Mouse (Mus musculus) stomach, embryonic 15.5 days (tissue): ENCODE results near the gene Isg15. TPM values are rescaled to one million over a fixed set of nuclear protein-coding genes. Genes with fewer than 3 reads are reported as not detected.

Source experiments
- ATAC-seq: fragments of 200-750 bp; cut with Nextera tagmentation; 2 replicates; pipeline ENCODE4 v1.8.0; 2017; ENCODE audit warnings: low read depth, moderate number of reproducible peaks, moderate TSS enrichment; ENCODE audit not compliant: insufficient read depth, low FRiP score
- H3K27ac ChIP-seq: fragments of 300-500 bp; sonication (generic); 2 replicates; pipeline ENCODE4 v1.5.1; 2015; ENCODE audit warnings: mild to moderate bottlenecking, inconsistent platforms
- H3K27me3 ChIP-seq: fragments of 300-500 bp; sonication (generic); replicated peaks from 2 replicates; pipeline ENCODE4 v1.6.1; 2015; ENCODE audit warnings: inconsistent platforms
- H3K36me3 ChIP-seq: fragments of 300-500 bp; sonication (generic); 2 replicates; pipeline ENCODE4 v1.6.1; 2015; ENCODE audit warnings: inconsistent platforms
- H3K4me1 ChIP-seq: fragments of 300-500 bp; sonication (generic); 2 replicates; pipeline ENCODE4 v1.6.1; 2015; ENCODE audit warnings: inconsistent platforms
- H3K4me2 ChIP-seq: fragments of 300-500 bp; sonication (generic); 2 replicates; pipeline ENCODE4 v1.6.1; 2015; ENCODE audit warnings: mild to moderate bottlenecking, inconsistent platforms
- H3K4me3 ChIP-seq: fragments of 300-500 bp; sonication (generic); replicated peaks from 2 replicates; pipeline ENCODE4 v1.5.1; 2015; ENCODE audit warnings: inconsistent platforms
- H3K9ac ChIP-seq: fragments of 300-500 bp; sonication (generic); 2 replicates; pipeline ENCODE4 v1.6.1; 2015; ENCODE audit warnings: inconsistent platforms
- H3K9me3 ChIP-seq: fragments of 300-500 bp; sonication (generic); 2 replicates; pipeline ENCODE4 v1.6.1; 2016; ENCODE audit warnings: inconsistent platforms
- WGBS: fragments of 180-500 bp; shearing (Covaris S2); methylation state at CpG from one replicate; pipeline ENCODE4 v1.1.7; 2015; 5-methylcytosine and 5-hydroxymethylcytosine counted together
- polyA plus RNA-seq: library from polyadenylated mRNA; unstranded; fragments of >200 nt; fragmentation: Nextera tagmentation; extraction: Ambion mirVana; gene quantifications from 2 replicates; pipeline ENCODE4 v1.2.1, GENCODE M21; 2015

The Isg15 gene
- polyA plus RNA-seq, 1 experiment from 2014 or later: 3.2 TPM

GRCm38 (mm10) chr4:156219936-156220335, 19.3 kb upstream of the Isg15 start:
- WGBS: 87% methylated on average over 11 of the region's 11 CpGs
- Histone ChIP-seq H3K36me3 (no peaks in the 10 kb centered on the region), H3K4me3 (no peak overlapping the region), H3K4me1 (no peaks in the 10 kb centered on the region), H3K4me2 (no peak overlapping the region), H3K27ac (no peak overlapping the region), H3K27me3 (no peaks in the 10 kb centered on the region), H3K9me3 (no peaks in the 10 kb centered on the region), H3K9ac (no peak overlapping the region)
- no peak for ATAC-seq

GRCm38 (mm10) chr4:156217838-156218237, 17.2 kb upstream of the Isg15 start:
- ATAC-seq: peak; percentile 5; the same call in 1 of the 2 replicates
- no peak overlapping the region for H3K4me3 ChIP-seq

GRCm38 (mm10) chr4:156217022-156217669, 16.5 kb upstream of the Isg15 start:
- WGBS: 78% methylated on average over 16 of the region's 16 CpGs
- no peaks in the 10 kb centered on the region for H3K9me3 ChIP-seq
- H3K27me3 ChIP-seq: no peaks in the 10 kb centered on the region
- no peak overlapping the region for H3K9ac ChIP-seq
- peak; percentile 19; the same call in 1 of the 2 replicates for ATAC-seq
- H3K36me3 ChIP-seq: no peaks in the 10 kb centered on the region
- no peak overlapping the region for H3K4me2 ChIP-seq
- H3K4me1 ChIP-seq: no peaks in the 10 kb centered on the region
- H3K27ac ChIP-seq: no peak overlapping the region
- H3K4me3 ChIP-seq: no peak overlapping the region

More at GRCm38 (mm10) chr4:156217838-156218237, 17.2 kb upstream of the Isg15 start:
- Histone ChIP-seq H3K36me3 (no peaks in the 10 kb centered on the region), H3K4me1 (no peaks in the 10 kb centered on the region), H3K9me3 (no peaks in the 10 kb centered on the region), H3K27me3 (no peaks in the 10 kb centered on the region), H3K4me2 (no peak overlapping the region), H3K9ac (no peak overlapping the region), H3K27ac (no peak overlapping the region)
- WGBS: 69% methylated on average over 16 of the region's 16 CpGs

GRCm38 (mm10) chr4:156216196-156216595, 15.6 kb upstream of the Isg15 start:
- Histone ChIP-seq H3K4me2 (no peak overlapping the region), H3K27me3 (no peaks in the 10 kb centered on the region), H3K9ac (no peak overlapping the region), H3K36me3 (no peaks in the 10 kb centered on the region), H3K27ac (no peak overlapping the region), H3K4me3 (no peak overlapping the region), H3K9me3 (no peaks in the 10 kb centered on the region), H3K4me1 (no peaks in the 10 kb centered on the region)
- no peak for ATAC-seq
- 75% methylated on average over 2 of the region's 2 CpGs for WGBS

GRCm38 (mm10) chr4:156215649-156216048, 15.0 kb upstream of the Isg15 start, which contains the start of gene Perm1:
Gene Perm1 (plus strand): TSS chr4:156215868.
- Histone ChIP-seq H3K4me3 (no peak within 1 kb of the TSS), H3K9me3 (no peaks in the 10 kb centered on the region), H3K27ac (no peak within 1 kb of the TSS), H3K4me2 (no peak within 1 kb of the TSS), H3K27me3 (no peaks in the 10 kb centered on the region), H3K9ac (no peak within 1 kb of the TSS), H3K36me3 (no peaks in the 10 kb centered on the region), H3K4me1 (no peaks in the 10 kb centered on the region)
- WGBS: 73% methylated on average over 4 of the region's 4 CpGs
- no peak for ATAC-seq

GRCm38 (mm10) chr4:156213134-156213533, 12.5 kb upstream of the Isg15 start:
- Histone ChIP-seq H3K4me3 (no peak overlapping the region), H3K36me3 (no peaks in the 10 kb centered on the region), H3K9ac (no peak overlapping the region), H3K27me3 (no peaks in the 10 kb centered on the region), H3K4me1 (no peaks in the 10 kb centered on the region), H3K27ac (no peak overlapping the region), H3K9me3 (no peaks in the 10 kb centered on the region), H3K4me2 (no peak overlapping the region)
- no peak for ATAC-seq
- WGBS: 90% methylated on average over 13 of the region's 13 CpGs

- no peak overlapping the region for H3K4me3 ChIP-seq
- no peak for ATAC-seq
- 71% methylated on average over 13 of the region's 13 CpGs for WGBS
Measured at GRCm38 (mm10) chr4:156209963-156210635, 9.5 kb upstream of the Isg15 start.

GRCm38 (mm10) chr4:156208872-156209271, 8.3 kb upstream of the Isg15 start:
- WGBS: 80% methylated on average over 4 of the region's 4 CpGs
- Histone ChIP-seq H3K4me3 (no peak overlapping the region), H3K9me3 (no peaks in the 10 kb centered on the region), H3K27ac (no peak overlapping the region), H3K9ac (no peak overlapping the region), H3K4me1 (no peaks in the 10 kb centered on the region), H3K27me3 (no peaks in the 10 kb centered on the region), H3K4me2 (no peak overlapping the region), H3K36me3 (no peaks in the 10 kb centered on the region)
- no peak for ATAC-seq

More at GRCm38 (mm10) chr4:156209963-156210635, 9.5 kb upstream of the Isg15 start:
- Histone ChIP-seq H3K27me3 (no peaks in the 10 kb centered on the region), H3K4me1 (no peaks in the 10 kb centered on the region), H3K9me3 (no peaks in the 10 kb centered on the region), H3K36me3 (no peaks in the 10 kb centered on the region), H3K9ac (no peak overlapping the region), H3K4me2 (no peak overlapping the region), H3K27ac (no peak overlapping the region)

- WGBS: under 1% methylated on average over 49 of the region's 49 CpGs
- Histone ChIP-seq H3K36me3 (no peaks in the 10 kb centered on the region), H3K4me2 (peak overlapping the region; percentile 88), H3K27ac (peak overlapping the region; percentile 17), H3K9ac (peak overlapping the region; percentile 42; the same call in 1 of the 2 replicates), H3K9me3 (no peaks in the 10 kb centered on the region), H3K4me1 (peaks cover 7% of the 10 kb centered on the region; the same call in 1 of the 2 replicates), H3K4me3 (peak overlapping the region; percentile 50), H3K27me3 (peaks cover 6% of the 10 kb centered on the region; the same call in 1 of the 2 replicates)
- ATAC-seq: 0 out of 2 replicates have a peak, but pooled peaks have one; percentile 19
Measured at GRCm38 (mm10) chr4:156203413-156204131, 3.0 kb upstream of the Isg15 start.

GRCm38 (mm10) chr4:156203001-156203412, 2.4 kb upstream of the Isg15 start, which contains the start of gene AW011738:
Gene AW011738 (plus strand): TSS chr4:156203304.
- peak; percentile 71; the same call in 1 of the 2 replicates for ATAC-seq
- H3K27ac ChIP-seq: peak within 1 kb of the TSS; percentile 21
- H3K9me3 ChIP-seq: no peaks in the 10 kb centered on the region
- H3K27me3 ChIP-seq: peaks cover 6% of the 10 kb centered on the region; the same call in 1 of the 2 replicates
- WGBS: under 1% methylated on average over 36 of the region's 39 CpGs
- H3K36me3 ChIP-seq: no peaks in the 10 kb centered on the region
- H3K4me1 ChIP-seq: peaks cover 7% of the 10 kb centered on the region; the same call in 1 of the 2 replicates
- H3K4me2 ChIP-seq: peak within 1 kb of the TSS; percentile 88
- H3K4me3 ChIP-seq: peak within 1 kb of the TSS; percentile 50
- peak within 1 kb of the TSS; percentile 42; the same call in 1 of the 2 replicates for H3K9ac ChIP-seq

- peak overlapping the region; percentile 88 for H3K4me2 ChIP-seq
- H3K36me3 ChIP-seq: no peaks in the 10 kb centered on the region
- H3K4me3 ChIP-seq: peak overlapping the region; percentile 50
- ATAC-seq: no peak
- peaks cover 7% of the 10 kb centered on the region; the same call in 1 of the 2 replicates for H3K4me1 ChIP-seq
- WGBS: 32% methylated on average over 12 of the region's 12 CpGs
- H3K9ac ChIP-seq: 0 out of 2 replicates have a peak overlapping the region, but pooled peaks have one; percentile 6
- H3K27ac ChIP-seq: peak overlapping the region; percentile 21; the same call in 1 of the 2 replicates
- H3K27me3 ChIP-seq: peaks cover 6% of the 10 kb centered on the region; the same call in 1 of the 2 replicates
- no peaks in the 10 kb centered on the region for H3K9me3 ChIP-seq
Measured at GRCm38 (mm10) chr4:156202462-156202893, 1.9 kb upstream of the Isg15 start.
